Mouse (Mus musculus) gastrocnemius, adult 2 months (tissue): Measurements from ENCODE around the gene Galr2. TPM values are rescaled to one million over a fixed set of nuclear protein-coding genes. Genes with fewer than 3 reads are reported as not detected.
A peak's percentile ranks its signal among the peaks of the same experiment; 100 is the strongest.

ENCODE experiments used
- DNase-seq: peaks from one replicate; pipeline ENCODE4 v3.0.0; 2022
- H3K27ac ChIP-seq: fragments of 200-600 bp; 2 replicates; pipeline ENCODE4 v1.8.1; 2022; ENCODE audit warnings: mild to moderate bottlenecking
- H3K4me3 ChIP-seq: fragments of 200-600 bp; 2 replicates; pipeline ENCODE4 v1.8.1; 2022; ENCODE audit warnings: mild to moderate bottlenecking, moderate library complexity
- CTCF ChIP-seq: fragments of 200-600 bp; IDR thresholded peaks from 2 replicates; pipeline ENCODE4 v1.8.1; 2022; ENCODE audit warnings: antibody characterized with exemption, mild to moderate bottlenecking, moderate library complexity
- intact Hi-C: fragments of 180-260 bp; cut with DNase I; formaldehyde crosslinking; loops from one replicate; pipeline ENCODE4 v1.15.1; 2025
- long read RNA-seq, 2 experiments: library from polyadenylated mRNA; stranded (forward); transcript quantifications; one replicate each; pipeline ENCODE4 v2.0.0; 2021
- total RNA-seq, 2 experiments: library from RNA; stranded (reverse); gene quantifications; 2 replicates each; pipeline ENCODE4 v1.2.3; 2021

Galr2 gene
- under 1 TPM in 1 of 2 experiments, not detected in 1; 0.33 TPM for total RNA-seq
- long read RNA-seq, experiment 1, partial matches to known transcripts = 1 of 2 reads
- long read RNA-seq, experiment 1, other reads (novel, unspliced or antisense) = 0 of 2 reads
- long read RNA-seq, experiment 2, partial matches to known transcripts = 0 of 1 reads
- long read RNA-seq, experiment 2, other reads (novel, unspliced or antisense) = 0 of 1 reads

- no peak for TF ChIP-seq CTCF
- DNase-seq = no peak
- intact Hi-C loops = no loop called here
- 0 out of 2 replicates have a peak within 1 kb of the TSS, but pooled peaks have one; percentile 4 for H3K27ac ChIP-seq
- peak within 1 kb of the TSS; percentile 61 for H3K4me3 ChIP-seq
Measured at GRCm38 (mm10) chr11:116280751-116281663, at the start of gene Galr2. Galr2 (plus strand) TSS chr11:116280939.

- no peak overlapping the region for H3K4me3 ChIP-seq
- intact Hi-C loops = no loop called here
- no peak overlapping the region for H3K27ac ChIP-seq
Measured at GRCm38 (mm10) chr11:116232427-116232826, 48.3 kb upstream of the Galr2 start.

DNA sequence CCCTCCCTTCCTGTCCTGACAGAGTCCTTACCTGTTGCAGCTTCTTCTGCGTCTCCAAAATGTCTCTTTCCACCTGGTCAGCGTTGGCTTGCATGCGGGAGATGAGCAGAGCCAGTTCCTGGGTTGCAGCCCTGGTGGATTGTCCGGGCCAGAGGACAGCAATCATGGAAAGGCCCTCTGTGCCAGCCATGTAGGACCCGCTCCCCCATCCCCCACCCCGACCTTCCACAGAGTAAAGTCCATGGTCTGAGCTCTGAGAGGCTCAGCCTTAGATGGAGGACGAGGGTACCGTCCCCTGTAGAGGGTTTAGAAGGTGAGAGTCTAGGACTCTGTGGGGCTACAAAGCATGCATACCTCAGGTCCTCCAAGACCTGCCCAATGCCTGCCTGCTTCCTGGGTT is 45.8 kb upstream of the Galr2 start:
- no peak overlapping the region for H3K4me3 ChIP-seq
- H3K27ac ChIP-seq = no peak overlapping the region
- intact Hi-C loops = no loop called here
- DNase-seq = no peak
- no peak for TF ChIP-seq CTCF

More at GRCm38 (mm10) chr11:116232427-116232826, 48.3 kb upstream of the Galr2 start:
- no peak for DNase-seq
- TF ChIP-seq CTCF = no peak

DNA sequence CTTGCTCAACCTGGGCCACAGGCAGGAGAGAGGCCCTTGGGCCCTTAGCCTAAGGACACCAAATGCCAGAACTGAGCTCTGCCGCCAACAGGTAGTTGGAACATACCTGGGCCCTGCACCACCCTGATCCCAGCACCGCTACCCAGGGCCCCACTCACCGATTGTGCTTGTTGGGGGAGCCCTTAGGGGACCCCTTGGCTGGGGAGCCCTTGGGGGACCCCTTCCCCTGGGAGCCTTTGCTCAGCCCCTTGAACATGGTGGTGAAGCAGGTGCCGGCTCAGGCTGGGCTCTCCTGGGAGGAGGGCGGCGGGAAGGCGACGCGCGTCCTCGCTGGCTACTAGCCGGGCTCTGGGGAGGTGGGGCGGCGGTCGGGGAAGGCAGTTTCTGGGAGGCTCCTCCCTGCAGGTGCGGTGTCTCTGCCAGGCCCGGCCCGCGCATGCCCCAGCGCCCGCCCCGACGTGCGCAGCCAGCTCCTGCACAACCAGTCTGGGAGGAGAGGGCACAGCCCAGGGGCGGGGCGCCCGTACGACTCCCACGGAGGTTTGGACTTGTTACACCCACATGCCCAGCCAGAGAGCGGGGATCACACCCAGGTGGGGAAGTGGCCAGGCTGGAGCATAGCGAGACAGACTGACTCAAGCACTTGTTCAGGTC is 42.9 kb upstream of the Galr2 start, which contains the start of gene Evpl:
Gene Evpl, minus strand, starts transcription at position 336 of the 654 bp plus-strand sequence.
- DNase-seq = peak; percentile 47
- Histone ChIP-seq H3K27ac (no peak within 1 kb of the TSS), H3K4me3 (no peak within 1 kb of the TSS)
- no peak for TF ChIP-seq CTCF
- intact Hi-C loops = no loop called here

DNA sequence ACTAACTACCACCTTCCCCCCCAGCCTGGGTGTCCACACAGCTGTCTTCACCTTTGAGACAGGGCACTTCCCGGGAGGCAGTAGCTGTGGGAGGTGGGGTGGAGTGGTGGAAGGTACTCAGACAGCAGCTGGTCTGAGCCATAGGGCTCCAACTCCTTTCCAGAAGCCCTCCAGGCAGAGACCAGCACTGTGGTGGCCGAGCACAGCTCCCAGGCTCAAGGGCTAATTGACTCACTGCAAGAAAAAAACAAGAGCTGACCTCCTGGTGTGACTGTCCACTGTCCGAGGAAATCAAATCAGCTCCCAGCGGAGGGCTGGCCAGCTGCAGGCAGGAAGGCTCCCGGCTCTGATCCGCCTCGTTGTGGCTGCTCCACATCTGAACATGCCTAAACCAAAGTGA is 40.9 kb upstream of the Galr2 start:
- no peak for TF ChIP-seq CTCF
- Histone ChIP-seq H3K27ac (no peak overlapping the region), H3K4me3 (no peak overlapping the region)
- intact Hi-C loops = no loop called here
- no peak for DNase-seq

- Histone ChIP-seq H3K4me3 (no peak overlapping the region), H3K27ac (no peak overlapping the region)
- DNase-seq = no peak
- intact Hi-C loops = no loop called here
- no peak for TF ChIP-seq CTCF
Measured at GRCm38 (mm10) chr11:116241744-116242235, 38.9 kb upstream of the Galr2 start.

DNA sequence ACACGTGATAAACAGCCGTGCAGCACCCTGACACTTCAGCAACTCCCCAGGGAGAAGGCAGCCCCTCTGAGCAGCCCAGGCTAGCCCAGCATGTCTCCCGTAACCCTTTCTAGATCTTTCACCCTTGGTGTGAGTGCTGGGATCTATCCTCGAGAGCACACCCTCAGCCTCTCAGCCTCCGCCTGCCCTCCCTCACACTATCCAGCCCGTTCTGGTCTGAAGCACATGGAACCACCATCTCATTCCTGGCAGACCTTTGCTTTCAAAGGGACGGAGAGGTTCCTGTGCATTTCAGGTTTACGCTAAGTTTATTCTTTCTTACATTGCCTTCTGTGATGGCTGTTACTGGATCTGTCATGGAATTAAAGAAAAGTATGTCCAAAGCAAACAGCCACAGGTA is 36.2 kb upstream of the Galr2 start:
- intact Hi-C loops = no loop called here
- TF ChIP-seq CTCF = no peak
- Histone ChIP-seq H3K27ac (no peak overlapping the region), H3K4me3 (no peak overlapping the region)
- no peak for DNase-seq

DNA sequence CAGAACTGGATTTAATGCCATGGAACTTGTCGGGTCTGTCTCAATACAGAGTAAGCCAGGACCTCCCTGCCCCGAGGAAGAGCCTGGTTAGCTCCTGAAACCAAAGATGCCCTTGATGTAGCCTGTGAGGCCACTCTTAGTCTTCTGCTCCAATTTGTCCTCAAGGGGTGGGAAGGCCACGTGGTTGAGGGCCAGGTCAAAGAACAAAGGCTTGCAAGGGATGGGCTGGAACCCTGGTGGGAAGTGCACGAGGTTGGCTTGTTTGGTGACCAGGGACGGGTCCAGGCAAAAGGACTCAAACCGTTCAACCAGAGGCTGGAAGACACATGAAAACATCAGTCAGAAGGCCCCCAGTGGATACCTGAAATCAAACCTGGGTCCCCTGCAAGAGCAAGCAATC is 35.1 kb upstream of the Galr2 start:
- TF ChIP-seq CTCF = no peak
- no peak for DNase-seq
- no peak overlapping the region for H3K4me3 ChIP-seq
- H3K27ac ChIP-seq = no peak overlapping the region
- intact Hi-C loops = no loop called here

DNA sequence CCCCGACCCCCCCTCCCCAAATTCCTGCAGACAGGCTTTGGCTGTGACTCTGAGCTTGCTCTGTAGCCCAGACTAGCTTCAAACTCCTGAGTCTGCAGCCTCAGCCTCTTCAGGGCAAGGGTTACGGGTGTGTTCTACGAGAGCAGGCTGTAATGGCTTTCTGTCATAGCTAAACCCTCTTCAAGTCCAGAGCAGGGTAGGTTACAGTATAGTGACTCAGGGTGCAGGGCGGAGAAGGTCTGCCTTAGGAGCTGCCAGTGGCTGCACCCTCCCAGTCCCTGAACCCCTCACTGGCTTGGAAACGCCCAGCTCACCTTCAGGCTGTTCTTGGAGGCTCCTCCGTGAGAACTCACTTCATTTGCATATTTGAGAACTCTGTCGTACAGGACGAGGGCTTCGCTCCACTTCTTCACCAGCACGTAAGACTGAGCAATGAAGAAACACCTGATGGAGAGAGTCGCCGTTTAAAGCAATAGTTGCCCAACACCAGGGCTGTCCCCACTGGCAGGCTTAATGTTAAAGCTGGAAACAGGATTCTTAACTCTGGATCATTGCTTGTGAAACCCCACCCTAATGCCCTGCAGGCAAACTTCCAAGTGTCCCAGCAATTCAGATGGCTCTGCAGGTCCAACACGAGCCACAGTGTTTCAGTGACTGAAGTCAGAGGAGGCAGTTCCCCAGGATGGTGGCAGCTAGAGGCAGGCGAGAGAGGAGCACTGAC is 33.1 kb upstream of the Galr2 start:
- no peak for DNase-seq
- no peak for TF ChIP-seq CTCF
- H3K27ac ChIP-seq = no peak overlapping the region
- no peak overlapping the region for H3K4me3 ChIP-seq
- intact Hi-C loops = no loop called here

DNA sequence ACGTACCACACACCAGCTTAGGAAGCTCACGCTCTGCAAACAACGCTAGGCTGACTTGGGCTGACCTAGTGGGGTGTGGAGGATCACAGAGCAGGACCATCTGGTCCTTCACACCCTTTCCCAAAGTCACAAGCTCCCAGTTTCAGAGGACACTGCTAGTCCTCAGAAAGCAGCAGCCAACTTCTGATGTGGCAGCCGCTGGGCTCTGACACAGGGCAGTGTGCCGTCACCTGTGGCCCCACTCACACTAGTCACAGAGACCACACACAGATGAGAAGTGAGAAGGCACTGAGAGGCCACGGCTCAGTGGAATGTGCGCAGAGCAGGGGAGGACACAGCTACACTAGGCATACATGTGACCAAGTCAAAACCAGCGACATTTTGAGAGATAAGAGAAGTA is 29.8 kb upstream of the Galr2 start:
- intact Hi-C loops = no loop called here
- DNase-seq = no peak
- Histone ChIP-seq H3K4me3 (no peak overlapping the region), H3K27ac (no peak overlapping the region)
- TF ChIP-seq CTCF = no peak

DNA sequence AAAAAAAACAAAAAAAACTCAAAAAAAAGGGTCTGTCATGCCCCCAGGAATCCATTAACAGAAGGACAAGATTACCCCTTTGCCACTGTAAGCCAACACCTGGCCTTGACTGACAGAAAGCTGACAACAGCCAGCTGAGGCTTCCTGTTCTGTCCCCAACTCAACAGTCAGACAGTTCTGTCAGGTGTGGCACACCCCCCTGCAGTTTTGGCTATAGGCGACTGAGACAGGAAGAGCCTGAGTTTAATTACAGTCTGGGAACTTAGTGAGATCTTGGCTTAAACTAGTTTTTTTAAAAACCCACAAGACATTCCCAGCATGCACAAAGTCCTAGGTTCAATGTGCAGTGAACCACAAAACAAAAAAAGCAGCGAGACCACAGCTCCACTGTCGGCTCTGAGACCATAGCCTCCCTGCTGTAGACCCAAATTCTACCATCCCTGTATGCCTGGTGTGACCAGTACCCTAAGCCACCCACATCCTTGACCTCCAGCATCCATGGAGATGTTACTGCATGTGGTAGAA is 27.6 kb upstream of the Galr2 start:
- Histone ChIP-seq H3K27ac (no peak overlapping the region), H3K4me3 (no peak overlapping the region)
- intact Hi-C loops = no loop called here
- no peak for TF ChIP-seq CTCF
- no peak for DNase-seq

- intact Hi-C loops = no loop called here
- Histone ChIP-seq H3K4me3 (no peak overlapping the region), H3K27ac (no peak overlapping the region)
- no peak for TF ChIP-seq CTCF
- DNase-seq = no peak
Measured at GRCm38 (mm10) chr11:116254627-116255026, 26.1 kb upstream of the Galr2 start.
